In genomic region chr16:50431011-50431981, GRCm38 (mm10) we compare ENCODE assay signal across 8 mouse cellular contexts. TPM values are rescaled to one million over a fixed set of nuclear protein-coding genes. Genes with fewer than 3 reads are reported as not detected.
A peak's percentile ranks its signal among the peaks of the same experiment; 100 is the strongest.
DNase-seq lines count a peak whose midpoint lies in the region; ATAC-seq lines count a peak whose summit lies in the region.

No protein-coding gene starts in this region.

- WGBS in forebrain, embryonic 12.5 days, result under 1% methylated on average over 65 of the region's 72 CpGs
- WGBS in lung, embryonic 16.5 days, result under 1% methylated on average over 50 of the region's 72 CpGs

- peak overlapping the region; percentile 100 for H3K4me2 ChIP-seq in forebrain, embryonic 12.5 days
- H3K4me2 ChIP-seq in lung, embryonic 16.5 days (ENCODE audit: low read depth, low read length), result peak overlapping the region; percentile 98

- H3K9ac ChIP-seq in forebrain, embryonic 12.5 days, result peak overlapping the region; percentile 96
- peak overlapping the region; percentile 96 for H3K9ac ChIP-seq in lung, embryonic 16.5 days (ENCODE audit: low read length)

- intact Hi-C loops in heart, postnatal 10 days (cut with DNase I), result loop anchor here (1.0 to 5.0 kb wide), 3 partner anchors 69 to 306 kb away; no protein-coding TSS in a partner anchor

- no peaks in the 10 kb centered on the region for H3K9me3 ChIP-seq in forebrain, embryonic 12.5 days
- H3K9me3 ChIP-seq in lung, embryonic 16.5 days (ENCODE audit: control insufficient read depth, low read length), result no peaks in the 10 kb centered on the region

- H3K27ac ChIP-seq in brown adipose tissue, adult 24 weeks (replicated peaks; ENCODE audit: low read depth, low read length), result peak overlapping the region; percentile 28
- H3K27ac ChIP-seq in forebrain, embryonic 12.5 days, result peak overlapping the region; percentile 99
- peak overlapping the region; percentile 99 for H3K27ac ChIP-seq in lung, embryonic 16.5 days (ENCODE audit: low read length)

- peak overlapping the region; percentile 95 for H3K4me3 ChIP-seq in brown adipose tissue, adult 24 weeks (ENCODE audit: insufficient read depth, low read depth, low read length)
- peak overlapping the region; percentile 94 for H3K4me3 ChIP-seq in forebrain, embryonic 12.5 days (replicated peaks)
- H3K4me3 ChIP-seq in lung, embryonic 16.5 days (ENCODE audit: low read length), result peak overlapping the region; percentile 95

- no peaks in the 10 kb centered on the region for H3K36me3 ChIP-seq in forebrain, embryonic 12.5 days (replicated peaks)
- no peaks in the 10 kb centered on the region for H3K36me3 ChIP-seq in lung, embryonic 16.5 days (ENCODE audit: control insufficient read depth, insufficient read depth, low read length)

- no peaks in the 10 kb centered on the region for H3K27me3 ChIP-seq in forebrain, embryonic 12.5 days
- no peaks in the 10 kb centered on the region for H3K27me3 ChIP-seq in lung, embryonic 16.5 days (ENCODE audit: control insufficient read depth, insufficient read depth, low read depth, low read length)

- DNase-seq in ES-CJ7 (ENCODE audit: low read depth, low spot score), result peak; percentile 42
- peak; percentile 75 to 76 for DNase-seq in heart, postnatal 10 days
- DNase-seq in kidney, postnatal 4 days, result peak; percentile 64 to 77
- peak; percentile 18 for DNase-seq in ovary, adult 18-20 months (ENCODE audit: low spot score)
- peak; percentile 55 for DNase-seq in thymus, postnatal 0 days (ENCODE audit: low spot score)

- peak; percentile 62 for ATAC-seq in forebrain, embryonic 12.5 days (ENCODE audit: low FRiP score)
- peak; percentile 68 for ATAC-seq in lung, embryonic 16.5 days (ENCODE audit: low read depth)

- H3K4me1 ChIP-seq in brown adipose tissue, adult 24 weeks (ENCODE audit: control insufficient read depth, insufficient read depth, insufficient read length, low read length), result no peaks in the 10 kb centered on the region
- H3K4me1 ChIP-seq in forebrain, embryonic 12.5 days, result peaks cover 10% of the 10 kb centered on the region; the same call in 1 of the 2 replicates
- H3K4me1 ChIP-seq in lung, embryonic 16.5 days (replicated peaks; ENCODE audit: control insufficient read depth, insufficient read depth, low read length), result peaks cover 8% of the 10 kb centered on the region

RNA-seq across cellular contexts. Expression of gene Bbx, which starts 0.9 kb away (rescaled TPM):
- polyA plus RNA-seq in brown adipose tissue, adult 24 weeks (2012; ENCODE audit: insufficient read depth, insufficient read length, missing spikeins), result 6.9 and 9.8 TPM in 2 replicates
- 40.7 and 43.3 TPM in 2 replicates for polyA plus RNA-seq in forebrain, embryonic 12.5 days (2016; fragmentation: Nextera tagmentation; extraction: Ambion mirVana)
- total RNA-seq in heart, postnatal 10 days (2021), result 10 to 100 TPM; 17.3 to 18.9 TPM
- polyA plus RNA-seq in lung, embryonic 16.5 days (2015; fragmentation: Nextera tagmentation; extraction: Ambion mirVana), result 39.5 and 43.1 TPM in 2 replicates
- 18.4 and 30.5 TPM in 2 replicates for polyA plus RNA-seq in thymus, postnatal 0 days (2015; fragmentation: Nextera tagmentation; extraction: Ambion mirVana)

Comparison
In these comparisons a context has a peak if more than half of its experiments do, and no peak if none do; other contexts are left out.
1. Peak in every context shown above with its lines: DNase-seq, ATAC-seq, H3K4me3 ChIP-seq and H3K27ac ChIP-seq.
2. DNase-seq: peak in every context shown above with its lines; median percentile 76 in heart, postnatal 10 days; 70 in kidney, postnatal 4 days; 55 in thymus, postnatal 0 days; 42 in ES-CJ7; 18 in ovary, adult 18-20 months.
3. H3K27ac ChIP-seq: peak in every context shown above with its lines; median percentile 99 in forebrain, embryonic 12.5 days; 99 in lung, embryonic 16.5 days; 28 in brown adipose tissue, adult 24 weeks.